Mouse (Mus musculus) midbrain, embryonic 12.5 days (tissue): ENCODE measurements around the gene Ccnl2. TPM values are rescaled to one million over a fixed set of nuclear protein-coding genes. Genes with fewer than 3 reads are reported as not detected.

Experiments used
- ATAC-seq: fragments of 200-750 bp; cut with Nextera tagmentation; 2 replicates; pipeline ENCODE4 v1.8.0; 2017; ENCODE audit warnings: low read depth, moderate TSS enrichment, moderate library complexity; ENCODE audit not compliant: low FRiP score
- H3K27ac ChIP-seq: fragments of 300-500 bp; sonication (generic); replicated peaks from 2 replicates; pipeline ENCODE4 v1.5.1; 2016; ENCODE audit warnings: mild to moderate bottlenecking
- H3K27me3 ChIP-seq: fragments of 300-500 bp; sonication (generic); 2 replicates; pipeline ENCODE4 v1.6.1; 2016; ENCODE audit warnings: mild to moderate bottlenecking
- H3K36me3 ChIP-seq: fragments of 300-500 bp; sonication (generic); 2 replicates; pipeline ENCODE4 v1.6.1; 2016
- H3K4me1 ChIP-seq: fragments of 300-500 bp; sonication (generic); 2 replicates; pipeline ENCODE4 v1.6.1; 2016
- H3K4me2 ChIP-seq: fragments of 300-500 bp; sonication (generic); replicated peaks from 2 replicates; pipeline ENCODE4 v1.6.1; 2016; ENCODE audit warnings: mild to moderate bottlenecking, moderate library complexity
- H3K4me3 ChIP-seq: fragments of 300-500 bp; sonication (generic); 2 replicates; pipeline ENCODE4 v1.5.1; 2016; ENCODE audit warnings: mild to moderate bottlenecking
- H3K9ac ChIP-seq: fragments of 300-500 bp; sonication (generic); replicated peaks from 2 replicates; pipeline ENCODE4 v1.6.1; 2016; ENCODE audit warnings: mild to moderate bottlenecking, moderate library complexity
- H3K9me3 ChIP-seq: fragments of 300-500 bp; sonication (generic); 2 replicates; pipeline ENCODE4 v1.6.1; 2016; ENCODE audit warnings: mild to moderate bottlenecking
- WGBS: fragments of 180-500 bp; shearing (Covaris S2); methylation state at CpG from one replicate; pipeline ENCODE4 v1.1.7; 2016; 5-methylcytosine and 5-hydroxymethylcytosine counted together
- microRNA-seq: library from miRNA; unstranded; fragments of <30 nt; microRNA quantifications from one replicate; pipeline ENCODE4, GENCODE M21; 2017
- polyA plus RNA-seq: library from polyadenylated mRNA; unstranded; fragments of >200 nt; fragmentation: Nextera tagmentation; extraction: Ambion mirVana; gene quantifications from 2 replicates; pipeline ENCODE4 v1.2.1, GENCODE M21; 2016

The Ccnl2 gene
- polyA plus RNA-seq, 1 experiment from 2014 or later, result 218 TPM

- H3K36me3 ChIP-seq, result peaks cover 86% of the 10 kb centered on the region
- 92% methylated on average over 12 of the region's 12 CpGs for WGBS
- no peaks in the 10 kb centered on the region for H3K4me1 ChIP-seq
- no peak overlapping the region for H3K4me3 ChIP-seq
- H3K27ac ChIP-seq, result no peak overlapping the region
- ATAC-seq, result no peak
- no peaks in the 10 kb centered on the region for H3K9me3 ChIP-seq
- no peak overlapping the region for H3K4me2 ChIP-seq
- H3K27me3 ChIP-seq, result no peaks in the 10 kb centered on the region
- H3K9ac ChIP-seq, result no peak overlapping the region
Observed at GRCm38 (mm10) chr4:155856071-155856470, 43.8 kb downstream of the Ccnl2 start.

GRCm38 (mm10) chr4:155856881-155857280 lies 44.6 kb downstream of the Ccnl2 start:
- Histone ChIP-seq H3K4me2 (no peak overlapping the region), H3K9ac (no peak overlapping the region), H3K9me3 (no peaks in the 10 kb centered on the region), H3K4me1 (no peaks in the 10 kb centered on the region), H3K27ac (no peak overlapping the region), H3K27me3 (no peaks in the 10 kb centered on the region), H3K36me3 (peaks cover 94% of the 10 kb centered on the region), H3K4me3 (no peak overlapping the region)
- 90% methylated on average over 3 of the region's 3 CpGs for WGBS
- no peak for ATAC-seq

GRCm38 (mm10) chr4:155859318-155859717 lies 47.0 kb downstream of the Ccnl2 start:
- no peak overlapping the region for H3K4me2 ChIP-seq
- no peaks in the 10 kb centered on the region for H3K27me3 ChIP-seq
- no peaks in the 10 kb centered on the region for H3K9me3 ChIP-seq
- no peak for ATAC-seq
- H3K27ac ChIP-seq, result no peak overlapping the region
- 30% methylated on average over 13 of the region's 13 CpGs for WGBS
- peaks cover 82% of the 10 kb centered on the region for H3K36me3 ChIP-seq
- no peaks in the 10 kb centered on the region for H3K4me1 ChIP-seq
- H3K4me3 ChIP-seq, result no peak overlapping the region
- no peak overlapping the region for H3K9ac ChIP-seq

- H3K27ac ChIP-seq, result no peak overlapping the region
- H3K9ac ChIP-seq, result no peak overlapping the region
- no peaks in the 10 kb centered on the region for H3K27me3 ChIP-seq
- peaks cover 76% of the 10 kb centered on the region for H3K36me3 ChIP-seq
- 90% methylated on average over 7 of the region's 7 CpGs for whole genome bisulfite sequencing
- no peak overlapping the region for H3K4me2 ChIP-seq
- H3K4me3 ChIP-seq, result no peak overlapping the region
- no peak for ATAC-seq
- H3K9me3 ChIP-seq, result no peaks in the 10 kb centered on the region
- no peaks in the 10 kb centered on the region for H3K4me1 ChIP-seq
Observed at GRCm38 (mm10) chr4:155861787-155862186, 49.5 kb downstream of the Ccnl2 start.

GRCm38 (mm10) chr4:155863001-155863400 lies 50.7 kb downstream of the Ccnl2 start, which contains the start of gene Tas1r3:
Tas1r3 (minus strand) TSS chr4:155863362.
- ATAC-seq, result no peak

GRCm38 (mm10) chr4:155868614-155869298 lies 56.5 kb downstream of the Ccnl2 start:
- no peaks in the 10 kb centered on the region for H3K9me3 ChIP-seq
- peak; percentile 64 for ATAC-seq
- peaks cover 41% of the 10 kb centered on the region for H3K36me3 ChIP-seq
- peak overlapping the region; percentile 73 for H3K4me3 ChIP-seq
- no peaks in the 10 kb centered on the region for H3K27me3 ChIP-seq
- peak overlapping the region; percentile 97 for H3K4me2 ChIP-seq
- no peak overlapping the region for H3K27ac ChIP-seq
- 12% methylated on average over 22 of the region's 22 CpGs for WGBS
- H3K9ac ChIP-seq, result peak overlapping the region; percentile 82
- H3K4me1 ChIP-seq, result peaks cover 28% of the 10 kb centered on the region

More at GRCm38 (mm10) chr4:155863001-155863400, 50.7 kb downstream of the Ccnl2 start, which contains the start of gene Tas1r3:
- Histone ChIP-seq H3K4me2 (no peak within 1 kb of the TSS), H3K4me1 (peaks cover under 1% of the 10 kb centered on the region; the same call in 1 of the 2 replicates), H3K36me3 (peaks cover 66% of the 10 kb centered on the region), H3K27me3 (no peaks in the 10 kb centered on the region), H3K9ac (no peak within 1 kb of the TSS), H3K9me3 (no peaks in the 10 kb centered on the region), H3K27ac (no peak within 1 kb of the TSS), H3K4me3 (no peak within 1 kb of the TSS)
- 81% methylated on average over 5 of the region's 5 CpGs for WGBS

- WGBS, result under 1% methylated on average over 63 of the region's 63 CpGs
- Histone ChIP-seq H3K36me3 (peaks cover 48% of the 10 kb centered on the region), H3K27me3 (no peaks in the 10 kb centered on the region), H3K4me2 (peak within 1 kb of the TSS; percentile 97), H3K9me3 (no peaks in the 10 kb centered on the region), H3K27ac (peak within 1 kb of the TSS; percentile 58), H3K9ac (peak within 1 kb of the TSS; percentile 82), H3K4me3 (peak within 1 kb of the TSS; percentile 73), H3K4me1 (peaks cover 28% of the 10 kb centered on the region)
- peak; percentile 98 for ATAC-seq
Observed at GRCm38 (mm10) chr4:155869317-155870033, 57.2 kb downstream of the Ccnl2 start, which contains the start of the genes Cptp and Ints11. Cptp (minus strand) TSS chr4:155869440. Ints11 (plus strand) TSS chr4:155869546.

- H3K4me1 ChIP-seq, result peaks cover 28% of the 10 kb centered on the region
- no peaks in the 10 kb centered on the region for H3K9me3 ChIP-seq
- WGBS, result 97% methylated on average over 7 of the region's 7 CpGs
- H3K4me2 ChIP-seq, result no peak overlapping the region
- ATAC-seq, result no peak
- H3K4me3 ChIP-seq, result no peak overlapping the region
- H3K36me3 ChIP-seq, result peaks cover 48% of the 10 kb centered on the region
- no peak overlapping the region for H3K27ac ChIP-seq
- H3K27me3 ChIP-seq, result no peaks in the 10 kb centered on the region
- no peak overlapping the region for H3K9ac ChIP-seq
Observed at GRCm38 (mm10) chr4:155871404-155871803, 59.1 kb downstream of the Ccnl2 start.

Small RNAs within 50 kb of the gene (microRNA-seq; reads per million reads assigned to microRNA genes)
- gene Gm27743, result not detected

Other genes starting within 250 kb of the Ccnl2 start
- gene Slc35e2, start 211.1 kb upstream of the Ccnl2 start, polyA plus RNA-seq, result 15.4 and 17.1 TPM in 2 replicates
- gene Cdk11b, start 187.6 kb upstream of the Ccnl2 start, polyA plus RNA-seq, result 84.0 and 84.9 TPM in 2 replicates
- not detected in 2 replicates for gene Gm10563, start 167.1 kb upstream of the Ccnl2 start, polyA plus RNA-seq
- 4.4 and 5.7 TPM in 2 replicates for gene Mmp23, start 159.1 kb upstream of the Ccnl2 start, polyA plus RNA-seq
- gene Mib2, start 143.3 kb upstream of the Ccnl2 start, polyA plus RNA-seq, result 32.7 and 35.0 TPM in 2 replicates
- gene Fndc10, start 118.1 kb upstream of the Ccnl2 start, polyA plus RNA-seq, result 5.7 and 7.0 TPM in 2 replicates
- 140 TPM in 2 replicates for gene Ssu72, start 107.7 kb upstream of the Ccnl2 start, polyA plus RNA-seq
- 4.2 and 4.7 TPM in 2 replicates for gene Tmem240, start 77.7 kb upstream of the Ccnl2 start, polyA plus RNA-seq
- 87.1 and 97.3 TPM in 2 replicates for gene Atad3a, start 51.4 kb upstream of the Ccnl2 start, polyA plus RNA-seq
- 13.9 and 14.6 TPM in 2 replicates for gene Vwa1, start 37.8 kb upstream of the Ccnl2 start, polyA plus RNA-seq
- 0.38 and 0.63 TPM in 2 replicates for gene Tmem88b, start 26.6 kb upstream of the Ccnl2 start, polyA plus RNA-seq
- not detected in 2 replicates for gene Ankrd65, start 22.1 kb upstream of the Ccnl2 start, polyA plus RNA-seq
- gene Mrpl20, start 9.6 kb upstream of the Ccnl2 start, polyA plus RNA-seq, result 207 and 220 TPM in 2 replicates
- 130 and 136 TPM in 2 replicates for gene Aurkaip1, start 18.8 kb downstream of the Ccnl2 start, polyA plus RNA-seq
- gene Mxra8, start 27.2 kb downstream of the Ccnl2 start, polyA plus RNA-seq, result 31.9 and 36.0 TPM in 2 replicates
- gene Dvl1, start 34.9 kb downstream of the Ccnl2 start, polyA plus RNA-seq, result 8.4 and 9.8 TPM in 2 replicates
- gene Tas1r3, start 50.9 kb downstream of the Ccnl2 start, polyA plus RNA-seq, result 0.51 and 0.57 TPM in 2 replicates
- 21.7 and 23.5 TPM in 2 replicates for gene Cptp, start 57.0 kb downstream of the Ccnl2 start, polyA plus RNA-seq
- 88.3 and 95.4 TPM in 2 replicates for gene Ints11, start 57.1 kb downstream of the Ccnl2 start, polyA plus RNA-seq
- gene Pusl1, start 79.3 kb downstream of the Ccnl2 start, polyA plus RNA-seq, result 47.7 and 51.9 TPM in 2 replicates
- gene Acap3, start 79.3 kb downstream of the Ccnl2 start, polyA plus RNA-seq, result 54.6 and 61.2 TPM in 2 replicates
- gene Ube2j2, start 131.3 kb downstream of the Ccnl2 start, polyA plus RNA-seq, result 159 and 161 TPM in 2 replicates
- 16.0 and 18.1 TPM in 2 replicates for gene C1qtnf12, start 149.8 kb downstream of the Ccnl2 start, polyA plus RNA-seq
- 19.1 and 23.0 TPM in 2 replicates for gene B3galt6, start 180.2 kb downstream of the Ccnl2 start, polyA plus RNA-seq
- gene Sdf4, start 180.4 kb downstream of the Ccnl2 start, polyA plus RNA-seq, result 120 and 130 TPM in 2 replicates
- gene Tnfrsf4, start 201.4 kb downstream of the Ccnl2 start, polyA plus RNA-seq, result 0.52 and 0.77 TPM in 2 replicates
- 2.2 and 2.4 TPM in 2 replicates for gene Tnfrsf18, start 213.7 kb downstream of the Ccnl2 start, polyA plus RNA-seq
- not detected in 2 replicates for gene Ttll10, start 246.9 kb downstream of the Ccnl2 start, polyA plus RNA-seq